Mouse (Mus musculus) small intestine, adult 10 weeks (tissue): ENCODE data around the gene Kank4. TPM values are rescaled to one million over a fixed set of nuclear protein-coding genes. Genes with fewer than 3 reads are reported as not detected.

Source experiments
- polyA plus RNA-seq: library from polyadenylated mRNA; stranded (reverse); fragments of 350-450 nt; fragmentation: Illumina TruSeq; extraction: RNeasy Lipid Tissue Mini Kit (QIAGEN cat#74804); gene quantifications from one replicate; pipeline ENCODE4 v1.2.3, GENCODE M21; 2014; ENCODE audit warnings: low replicate concordance

Kank4 gene
- 0.26 TPM for polyA plus RNA-seq

GRCm38 (mm10) chr4:98817184-98817911 lies at the start of gene Kank4:
Kank4 (minus strand) TSS chr4:98817537.

GRCm38 (mm10) chr4:98823740-98824139 lies 6.4 kb upstream of the Kank4 start, which contains the start of gene I0C0044D17Rik:
I0C0044D17Rik (minus strand) TSS chr4:98823840.

GRCm38 (mm10) chr4:98726590-98727237 lies 90.6 kb downstream of the Kank4 start, which contains the start of gene L1td1:
L1td1 (plus strand) TSS chr4:98726734.

Other genes starting within 250 kb of the Kank4 start
- gene L1td1, start 90.8 kb downstream of the Kank4 start, polyA plus RNA-seq: not detected
- not detected for gene I0C0044D17Rik, start 6.3 kb upstream of the Kank4 start, polyA plus RNA-seq
- 129 TPM for gene Usp1, start 106.3 kb upstream of the Kank4 start, polyA plus RNA-seq
- gene Angptl3, start 213.4 kb upstream of the Kank4 start, polyA plus RNA-seq: 0.30 TPM